Mouse (Mus musculus): ENCODE results near the gene Nudt14. TPM values are rescaled to one million over a fixed set of nuclear protein-coding genes. Genes with fewer than 3 reads are reported as not detected.

Nudt14 gene
- polyA plus RNA-seq, 1 experiment: 66.1 TPM

- H3K27ac ChIP-seq (ENCODE audit: insufficient read depth, low read depth, low read length): no peak overlapping the region
- no peaks in the 10 kb centered on the region for H3K4me1 ChIP-seq (ENCODE audit: control insufficient read depth, insufficient read depth, low read length)
- no peaks in the 10 kb centered on the region for H3K27me3 ChIP-seq (replicated peaks; ENCODE audit: control insufficient read depth, insufficient read depth, low read length)
- no peaks in the 10 kb centered on the region for H3K36me3 ChIP-seq (ENCODE audit: control insufficient read depth, insufficient read depth, low read length)
- DNase-seq: no peak
- WGBS: 71% methylated on average over 13 of the region's 13 CpGs
- H3K4me3 ChIP-seq (ENCODE audit: insufficient read depth, low read depth, low read length): no peak overlapping the region
- no peak for TF ChIP-seq CTCF (conservative IDR thresholded peaks at IDR 0.05; ENCODE audit: insufficient read depth, insufficient read length, low read depth, low read length)
- no peak for TF ChIP-seq POLR2A (IDR thresholded peaks at IDR 0.05; ENCODE audit: low read depth, low read length)
These were observed 26.3 kb downstream of the Nudt14 start for GRCm38 (mm10) chr12:112915587-112915986.

- Histone ChIP-seq H3K4me1 (ENCODE audit: control insufficient read depth, insufficient read depth, low read length) (no peaks in the 10 kb centered on the region), H3K27ac (ENCODE audit: insufficient read depth, low read depth, low read length) (no peak overlapping the region), H3K27me3 (replicated peaks; ENCODE audit: control insufficient read depth, insufficient read depth, low read length) (no peaks in the 10 kb centered on the region), H3K36me3 (ENCODE audit: control insufficient read depth, insufficient read depth, low read length) (no peaks in the 10 kb centered on the region), H3K4me3 (ENCODE audit: insufficient read depth, low read depth, low read length) (no peak overlapping the region)
- peak; percentile 46 for DNase-seq
- 60% methylated on average over 11 of the region's 11 CpGs for WGBS
- TF ChIP-seq POLR2A (IDR thresholded peaks at IDR 0.05; ENCODE audit: low read depth, low read length): no peak
- no peak for TF ChIP-seq CTCF (conservative IDR thresholded peaks at IDR 0.05; ENCODE audit: insufficient read depth, insufficient read length, low read depth, low read length)
These were observed 27.4 kb downstream of the Nudt14 start for GRCm38 (mm10) chr12:112914527-112914926.

GRCm38 (mm10) chr12:112912951-112913745 lies 28.8 kb downstream of the Nudt14 start:
- H3K4me1 ChIP-seq (ENCODE audit: control insufficient read depth, insufficient read depth, low read length): no peaks in the 10 kb centered on the region
- no peaks in the 10 kb centered on the region for H3K36me3 ChIP-seq (ENCODE audit: control insufficient read depth, insufficient read depth, low read length)
- no peak overlapping the region for H3K4me3 ChIP-seq (ENCODE audit: insufficient read depth, low read depth, low read length)
- no peak for TF ChIP-seq POLR2A (IDR thresholded peaks at IDR 0.05; ENCODE audit: low read depth, low read length)
- TF ChIP-seq CTCF (conservative IDR thresholded peaks at IDR 0.05; ENCODE audit: insufficient read depth, insufficient read length, low read depth, low read length): no peak
- 90% methylated on average over 28 of the region's 28 CpGs for WGBS
- no peak for DNase-seq
- H3K27ac ChIP-seq (ENCODE audit: insufficient read depth, low read depth, low read length): no peak overlapping the region
- no peaks in the 10 kb centered on the region for H3K27me3 ChIP-seq (replicated peaks; ENCODE audit: control insufficient read depth, insufficient read depth, low read length)

DNA sequence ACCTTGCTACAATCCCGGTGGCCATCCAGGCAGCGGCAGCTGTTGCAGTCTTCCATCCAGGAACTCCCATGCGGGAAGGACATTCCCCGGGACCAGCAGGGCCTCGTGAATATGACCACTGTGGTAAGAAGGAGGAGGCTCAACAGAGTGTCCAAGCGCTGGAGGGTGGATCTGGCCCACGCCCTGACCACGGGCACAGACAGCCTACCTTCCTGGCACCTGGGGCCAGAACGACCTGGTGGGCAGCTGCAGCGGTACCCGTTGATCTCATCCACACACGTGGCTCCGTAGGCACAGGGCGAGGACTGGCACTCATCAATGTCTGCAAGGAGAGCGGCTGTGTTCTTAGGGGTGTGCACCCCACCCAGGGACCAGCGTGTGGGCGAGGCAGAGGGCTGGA lies 30.2 kb downstream of the Nudt14 start:
- Histone ChIP-seq H3K27me3 (replicated peaks; ENCODE audit: control insufficient read depth, insufficient read depth, low read length) (no peaks in the 10 kb centered on the region), H3K27ac (ENCODE audit: insufficient read depth, low read depth, low read length) (no peak overlapping the region), H3K4me3 (ENCODE audit: insufficient read depth, low read depth, low read length) (no peak overlapping the region), H3K36me3 (ENCODE audit: control insufficient read depth, insufficient read depth, low read length) (no peaks in the 10 kb centered on the region), H3K4me1 (ENCODE audit: control insufficient read depth, insufficient read depth, low read length) (no peaks in the 10 kb centered on the region)
- no peak for DNase-seq
- TF ChIP-seq CTCF (conservative IDR thresholded peaks at IDR 0.05; ENCODE audit: insufficient read depth, insufficient read length, low read depth, low read length) (no peak), POLR2A (IDR thresholded peaks at IDR 0.05; ENCODE audit: low read depth, low read length) (no peak)
- 90% methylated on average over 17 of the region's 17 CpGs for WGBS

DNA sequence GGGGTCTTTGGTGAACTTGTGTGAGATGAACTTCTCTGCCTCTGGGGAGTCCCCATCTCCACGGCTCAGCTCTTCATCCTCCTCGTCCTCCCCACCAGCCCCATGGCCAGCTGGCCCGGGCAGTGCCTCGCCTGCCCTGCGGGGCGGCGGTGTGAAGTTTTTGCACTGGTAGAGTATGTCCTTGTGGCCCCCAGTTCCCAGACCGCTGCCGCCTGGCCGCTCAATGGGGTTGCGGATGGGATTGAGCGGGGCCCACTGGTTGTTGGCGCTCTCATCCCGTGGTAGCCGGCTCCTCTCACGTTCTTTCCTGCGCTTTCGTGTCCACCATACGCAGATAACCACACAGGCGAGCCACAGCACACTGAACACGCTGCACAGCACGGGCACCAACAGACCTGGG lies 32.9 kb downstream of the Nudt14 start:
- 96% methylated on average over 22 of the region's 22 CpGs for WGBS
- DNase-seq: no peak
- no peaks in the 10 kb centered on the region for H3K27me3 ChIP-seq (replicated peaks; ENCODE audit: control insufficient read depth, insufficient read depth, low read length)
- H3K36me3 ChIP-seq (ENCODE audit: control insufficient read depth, insufficient read depth, low read length): no peaks in the 10 kb centered on the region
- TF ChIP-seq POLR2A (IDR thresholded peaks at IDR 0.05; ENCODE audit: low read depth, low read length) (no peak), CTCF (conservative IDR thresholded peaks at IDR 0.05; ENCODE audit: insufficient read depth, insufficient read length, low read depth, low read length) (no peak)
- H3K4me1 ChIP-seq (ENCODE audit: control insufficient read depth, insufficient read depth, low read length): no peaks in the 10 kb centered on the region
- no peak overlapping the region for H3K4me3 ChIP-seq (ENCODE audit: insufficient read depth, low read depth, low read length)
- no peak overlapping the region for H3K27ac ChIP-seq (ENCODE audit: insufficient read depth, low read depth, low read length)

- Histone ChIP-seq H3K36me3 (ENCODE audit: control insufficient read depth, insufficient read depth, low read length) (no peaks in the 10 kb centered on the region), H3K4me1 (ENCODE audit: control insufficient read depth, insufficient read depth, low read length) (no peaks in the 10 kb centered on the region), H3K4me3 (ENCODE audit: insufficient read depth, low read depth, low read length) (no peak overlapping the region), H3K27me3 (replicated peaks; ENCODE audit: control insufficient read depth, insufficient read depth, low read length) (no peaks in the 10 kb centered on the region), H3K27ac (ENCODE audit: insufficient read depth, low read depth, low read length) (no peak overlapping the region)
- DNase-seq: no peak
- TF ChIP-seq POLR2A (IDR thresholded peaks at IDR 0.05; ENCODE audit: low read depth, low read length): no peak
- TF ChIP-seq CTCF (conservative IDR thresholded peaks at IDR 0.05; ENCODE audit: insufficient read depth, insufficient read length, low read depth, low read length): no peak
- 84% methylated on average over 5 of the region's 5 CpGs for WGBS
These were observed 36.9 kb downstream of the Nudt14 start for GRCm38 (mm10) chr12:112905001-112905400.

DNA sequence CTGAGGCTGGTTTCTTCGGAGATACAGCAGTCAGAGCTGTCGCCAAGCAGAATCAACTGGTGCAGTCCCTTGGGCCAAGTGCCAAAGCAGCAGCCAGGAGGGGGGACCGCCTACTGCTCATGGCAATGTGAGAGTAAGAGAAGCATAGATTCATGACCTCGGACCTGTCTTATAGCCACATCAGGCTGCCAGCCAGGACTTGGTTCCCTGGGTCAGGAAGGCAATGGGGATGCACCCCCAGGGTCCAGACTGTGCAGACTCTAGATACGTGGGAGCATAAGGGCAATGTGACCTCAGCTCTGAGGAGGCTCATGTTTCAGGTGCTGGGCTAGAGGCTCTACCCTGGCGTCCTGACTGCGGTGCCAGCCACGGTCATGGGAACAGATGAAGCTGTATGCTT lies 38.0 kb downstream of the Nudt14 start:
- no peak for DNase-seq
- Histone ChIP-seq H3K4me3 (ENCODE audit: insufficient read depth, low read depth, low read length) (no peak overlapping the region), H3K27ac (ENCODE audit: insufficient read depth, low read depth, low read length) (no peak overlapping the region), H3K27me3 (replicated peaks; ENCODE audit: control insufficient read depth, insufficient read depth, low read length) (no peaks in the 10 kb centered on the region), H3K4me1 (ENCODE audit: control insufficient read depth, insufficient read depth, low read length) (no peaks in the 10 kb centered on the region), H3K36me3 (ENCODE audit: control insufficient read depth, insufficient read depth, low read length) (no peaks in the 10 kb centered on the region)
- WGBS: 46% methylated on average over 8 of the region's 8 CpGs
- TF ChIP-seq POLR2A (IDR thresholded peaks at IDR 0.05; ENCODE audit: low read depth, low read length): no peak
